ENCODE assay signal across 18 mouse cellular contexts in genomic region chr4:114509601-114510000, GRCm38 (mm10).
"Had no signal": no experiment of that assay in that cellular context is flagged by ENCODE, and none has a peak within 500 bp of the region (broad histone marks: within the 10 kb centered on the region; RNA-seq: fewer than 3 reads in every experiment).

No protein-coding gene starts in this region.

- H3K27me3 ChIP-seq: kidney, embryonic 15.5 days; liver, embryonic 13.5 days; megakaryocyte, embryonic 14.5 days; neural tube, embryonic 12.5 days; neural tube, embryonic 15.5 days had no signal

- DNase-seq: kidney, adult 8-10 months; kidney, postnatal 10 days; kidney, postnatal 36 days; layer of hippocampus, postnatal 36 days; liver, embryonic 13.5 days; lung, adult 2 months; midbrain, embryonic 14.5 days; right cerebral cortex, postnatal 25 days; spleen, adult 18-20 months; thymus, adult 2 months; thymus, postnatal 14 days; thymus, postnatal 4 days had no signal

- H3K4me1 ChIP-seq: liver, embryonic 13.5 days; megakaryocyte, embryonic 14.5 days had no signal

- H3K27ac ChIP-seq: kidney, embryonic 15.5 days; left cerebral cortex, adult 2 months; liver, embryonic 13.5 days; midbrain, embryonic 10.5 days; neural tube, embryonic 12.5 days; neural tube, embryonic 15.5 days had no signal

- H3K4me3 ChIP-seq: kidney, embryonic 15.5 days; left cerebral cortex, adult 2 months; liver, embryonic 13.5 days; megakaryocyte, embryonic 14.5 days; midbrain, embryonic 10.5 days; neural tube, embryonic 12.5 days; neural tube, embryonic 15.5 days had no signal

- H3K9ac ChIP-seq: kidney, embryonic 15.5 days; liver, embryonic 13.5 days; neural tube, embryonic 12.5 days; neural tube, embryonic 15.5 days had no signal

- H3K36me3 ChIP-seq: kidney, embryonic 15.5 days; liver, embryonic 13.5 days; midbrain, embryonic 10.5 days; neural tube, embryonic 12.5 days; neural tube, embryonic 15.5 days had no signal

- H3K4me2 ChIP-seq: kidney, embryonic 15.5 days; liver, embryonic 13.5 days; neural tube, embryonic 12.5 days; neural tube, embryonic 15.5 days had no signal

- H3K9me3 ChIP-seq: kidney, embryonic 15.5 days; liver, embryonic 13.5 days; megakaryocyte, embryonic 14.5 days; midbrain, embryonic 10.5 days; neural tube, embryonic 12.5 days; neural tube, embryonic 15.5 days had no signal
